In the genomic region with DNA sequence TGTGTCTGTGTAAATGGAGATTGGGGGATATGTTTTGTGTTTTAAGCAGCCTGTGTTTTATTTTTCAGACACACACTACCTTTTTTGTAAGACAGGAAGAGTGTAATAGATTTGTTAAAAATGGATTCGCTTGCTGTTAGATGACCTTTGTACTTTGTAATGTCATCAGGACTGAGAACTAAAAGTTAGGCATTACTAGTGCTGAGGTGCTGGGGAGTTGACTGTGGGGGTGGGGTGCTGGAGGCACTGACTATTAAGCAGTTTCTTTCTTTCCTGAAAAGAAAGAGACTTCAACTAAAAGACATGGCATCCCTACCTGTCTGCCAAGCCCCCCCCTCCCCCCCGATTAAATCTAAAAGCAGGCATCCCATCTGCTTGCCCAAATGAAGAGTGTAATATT, we compare ENCODE assay signal across 28 mouse cellular contexts. TPM values are rescaled to one million over a fixed set of nuclear protein-coding genes. Genes with fewer than 3 reads are reported as not detected.
DNase-seq lines count a peak whose midpoint lies in the region; ATAC-seq and TF ChIP-seq lines count a peak whose summit lies in the region.
"Had no signal": no experiment of that assay in that cellular context is flagged by ENCODE, and none has a peak within 500 bp of the region (broad histone marks: within the 10 kb centered on the region; RNA-seq: fewer than 3 reads in every experiment).

No protein-coding gene starts in this region.

- peaks cover 25% of the 10 kb centered on the region for H3K4me1 ChIP-seq in kidney, embryonic 16.5 days (ENCODE audit: insufficient read depth, low read length)
- 0 out of 2 replicates have a peak, but pooled peaks cover 5% of the 10 kb centered on the region for H3K4me1 ChIP-seq in kidney, postnatal 0 days (replicated peaks; ENCODE audit: insufficient read depth, low read length)
- no peaks in the 10 kb centered on the region for H3K4me1 ChIP-seq in liver, embryonic 16.5 days (ENCODE audit: control insufficient read depth, low read depth, low read length)
- H3K4me1 ChIP-seq: megakaryocyte, embryonic 14.5 days had no signal

- H3K27me3 ChIP-seq in kidney, embryonic 16.5 days (ENCODE audit: insufficient read depth, low read length) = peaks cover 15% of the 10 kb centered on the region
- no peaks in the 10 kb centered on the region for H3K27me3 ChIP-seq in kidney, postnatal 0 days (ENCODE audit: insufficient read depth, low read length)
- H3K27me3 ChIP-seq in liver, embryonic 16.5 days (ENCODE audit: control insufficient read depth, insufficient read depth, low read depth, low read length) = peaks cover 16% of the 10 kb centered on the region
- H3K27me3 ChIP-seq: Patski had no signal

- TF ChIP-seq CTCF in kidney, postnatal 0 days (IDR thresholded peaks at IDR 0.05; ENCODE audit: low read depth) = no peak

- H3K36me3 ChIP-seq in kidney, embryonic 16.5 days (ENCODE audit: insufficient read depth, low read length) = no peaks in the 10 kb centered on the region
- no peaks in the 10 kb centered on the region for H3K36me3 ChIP-seq in kidney, postnatal 0 days (ENCODE audit: insufficient read depth, low read length)
- no peaks in the 10 kb centered on the region for H3K36me3 ChIP-seq in liver, embryonic 16.5 days (ENCODE audit: control insufficient read depth, insufficient read depth)
- H3K36me3 ChIP-seq: forebrain, embryonic 12.5 days; G1E; heart, embryonic 13.5 days; limb, embryonic 13.5 days; midbrain, embryonic 13.5 days had no signal

- peak; percentile 76 for DNase-seq in kidney, adult 11 months
- DNase-seq in R1 (ENCODE audit: low read depth, low spot score) = peak; percentile 85
- peak; percentile 25 for DNase-seq in kidney, postnatal 0 days (ENCODE audit: low spot score)
- no peak for DNase-seq in layer of hippocampus, postnatal 10 days (ENCODE audit: low spot score in 2 of 2)
- no peak for DNase-seq in adipocyte (ENCODE audit: low spot score)
- no peak for DNase-seq in adrenal gland, postnatal 14 days
- DNase-seq: cerebellum, adult 11-12 months; cerebellum, postnatal 14 days; gastrocnemius, postnatal 36 days; heart, adult 2 months; heart, postnatal 14 days; lung, adult 18-20 months; lung, postnatal 10 days; thymus, adult 18-20 months; thymus, postnatal 36 days had no signal

- 23% methylated on average over 2 of the region's 2 CpGs for WGBS in kidney, embryonic 16.5 days
- 20% methylated on average over 2 of the region's 2 CpGs for WGBS in kidney, postnatal 0 days
- WGBS in liver, embryonic 16.5 days (ENCODE audit: insufficient replicate concordance) = 39% methylated on average over 2 of the region's 2 CpGs

- no peaks in the 10 kb centered on the region for H3K9me3 ChIP-seq in kidney, embryonic 16.5 days (ENCODE audit: low read length)
- H3K9me3 ChIP-seq in kidney, postnatal 0 days (replicated peaks; ENCODE audit: low read length) = no peaks in the 10 kb centered on the region
- no peaks in the 10 kb centered on the region for H3K9me3 ChIP-seq in liver, embryonic 16.5 days (replicated peaks; ENCODE audit: control insufficient read depth, low read length)
- H3K9me3 ChIP-seq: forebrain, embryonic 12.5 days; limb, embryonic 13.5 days; midbrain, embryonic 13.5 days had no signal

- H3K27ac ChIP-seq in kidney, embryonic 16.5 days (ENCODE audit: low read length) = no peak overlapping the region
- peak overlapping the region; percentile 75; the same call in 1 of the 2 replicates for H3K27ac ChIP-seq in kidney, postnatal 0 days
- peak overlapping the region; percentile 41; the same call in 1 of the 2 replicates for H3K27ac ChIP-seq in liver, embryonic 16.5 days (ENCODE audit: low read length)
- H3K27ac ChIP-seq: forebrain, embryonic 12.5 days; heart, adult 2 months; heart, embryonic 13.5 days; hindbrain, postnatal 0 days; limb, embryonic 13.5 days; midbrain, embryonic 13.5 days had no signal

- no peak for ATAC-seq in kidney, embryonic 16.5 days (ENCODE audit: low FRiP score, low TSS enrichment)
- peak; percentile 71; the same call in 1 of the 2 replicates for ATAC-seq in kidney, postnatal 0 days (replicated peaks; ENCODE audit: low FRiP score, low read depth)
- 0 out of 2 replicates have a peak, but pooled peaks have one; percentile 48 for ATAC-seq in liver, embryonic 16.5 days (ENCODE audit: low read depth)
- ATAC-seq: activated CD4-positive, CD25-positive, alpha-beta regulatory T cell, adult 4 months; hindbrain, postnatal 0 days; intestine, embryonic 16.5 days; midbrain, embryonic 13.5 days; Patski had no signal

- no peak overlapping the region for H3K4me3 ChIP-seq in kidney, embryonic 16.5 days (ENCODE audit: low read length)
- no peak overlapping the region for H3K4me3 ChIP-seq in kidney, postnatal 0 days (replicated peaks; ENCODE audit: low read depth, low read length)
- H3K4me3 ChIP-seq in liver, embryonic 16.5 days (ENCODE audit: low read depth, low read length) = no peak overlapping the region
- H3K4me3 ChIP-seq: forebrain, embryonic 12.5 days; heart, adult 2 months; heart, embryonic 13.5 days; limb, embryonic 13.5 days; megakaryocyte, embryonic 14.5 days; midbrain, embryonic 13.5 days had no signal

- H3K9ac ChIP-seq in kidney, embryonic 16.5 days (replicated peaks; ENCODE audit: low read length) = no peak overlapping the region
- no peak overlapping the region for H3K9ac ChIP-seq in kidney, postnatal 0 days (ENCODE audit: low read depth, low read length)
- no peak overlapping the region for H3K9ac ChIP-seq in liver, embryonic 16.5 days (ENCODE audit: low read depth, low read length)
- H3K9ac ChIP-seq: forebrain, embryonic 12.5 days; heart, embryonic 13.5 days; limb, embryonic 13.5 days; midbrain, embryonic 13.5 days had no signal

- H3K4me2 ChIP-seq in kidney, embryonic 16.5 days (replicated peaks; ENCODE audit: low read depth, low read length) = no peak overlapping the region
- no peak overlapping the region for H3K4me2 ChIP-seq in kidney, postnatal 0 days (ENCODE audit: low read length)
- no peak overlapping the region for H3K4me2 ChIP-seq in liver, embryonic 16.5 days (ENCODE audit: low read depth, low read length)
- H3K4me2 ChIP-seq: forebrain, embryonic 12.5 days; heart, embryonic 13.5 days; limb, embryonic 13.5 days; midbrain, embryonic 13.5 days had no signal

RNA-seq across cellular contexts. Expression of a gene that starts 39.9 kb away (rescaled TPM):
- 38.7 and 44.4 TPM in 2 replicates for polyA plus RNA-seq in kidney, embryonic 16.5 days (2015; fragmentation: Nextera tagmentation; extraction: Ambion mirVana)
- polyA plus RNA-seq in kidney, postnatal 0 days (2015; fragmentation: Nextera tagmentation; extraction: Ambion mirVana) = 24.6 and 25.6 TPM in 2 replicates
- polyA plus RNA-seq in liver, embryonic 16.5 days (2015; fragmentation: Nextera tagmentation; extraction: Ambion mirVana) = 1.3 TPM in 2 replicates
- total RNA-seq in layer of hippocampus, postnatal 10 days (2021) = 10 to 100 TPM; 15.4 to 16.2 TPM
- 0.26 and 2.9 TPM in 2 replicates for total RNA-seq in adrenal gland, postnatal 14 days (2021)
- total RNA-seq: gastrocnemius, adult 18-20 months; gastrocnemius, postnatal 36 days had no signal
- polyA plus RNA-seq: activated CD4-positive, CD25-positive, alpha-beta regulatory T cell, adult 4 months; G1E had no signal

Comparison
In these comparisons a context has a peak if more than half of its experiments do, and no peak if none do; other contexts are left out.
1. DNase-seq: peak in kidney, adult 11 months (single experiment), R1 (single experiment) and kidney, postnatal 0 days (single experiment); none in layer of hippocampus, postnatal 10 days (0 of 2), adipocyte (single experiment) and adrenal gland, postnatal 14 days (single experiment).
2. RNA of a gene that starts 39.9 kb away (polyA plus RNA-seq): 38.7 to 44.4 TPM in kidney, embryonic 16.5 days and 24.6 to 25.6 TPM in kidney, postnatal 0 days; 1.3 TPM in liver, embryonic 16.5 days; every median in the first group is over 10 times any median in the second.